Mouse (Mus musculus): ENCODE results near the gene Nwd1. TPM values are rescaled to one million over a fixed set of nuclear protein-coding genes. Genes with fewer than 3 reads are reported as not detected.

Gene Nwd1
- polyA plus RNA-seq, 1 experiment from 2014 or later = not detected

DNA sequence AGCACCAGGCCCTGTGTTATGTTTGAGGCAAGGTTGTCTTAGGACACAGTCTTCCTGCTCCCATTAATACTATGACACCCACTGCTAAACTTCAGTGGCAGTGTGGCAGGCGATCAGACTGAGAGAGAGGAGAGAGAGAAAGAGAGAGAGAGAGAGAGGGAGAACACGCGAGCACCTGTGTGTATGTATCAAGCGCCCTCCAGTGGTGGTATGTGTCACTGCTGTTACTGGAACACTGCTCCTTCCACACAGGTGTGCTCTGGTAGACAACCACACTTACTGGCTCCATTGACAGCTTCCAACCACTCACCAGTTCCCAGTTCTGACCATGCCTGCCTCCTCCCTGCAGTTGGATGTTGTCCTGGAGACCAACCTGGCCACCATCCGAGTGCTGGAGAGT lies 99.5 kb downstream of the Nwd1 start:
- no peak for ATAC-seq (ENCODE audit: insufficient read depth)
- Histone ChIP-seq H3K9me3 (ENCODE audit: low read depth, low read length) (no peaks in the 10 kb centered on the region), H3K27ac (ENCODE audit: low read depth) (no peak overlapping the region), H3K4me1 (ENCODE audit: insufficient read depth) (no peaks in the 10 kb centered on the region), H3K4me2 (no peak overlapping the region), H3K9ac (no peak overlapping the region), H3K36me3 (ENCODE audit: insufficient read depth) (peaks cover 92% of the 10 kb centered on the region), H3K27me3 (ENCODE audit: insufficient read depth, low read length) (no peaks in the 10 kb centered on the region), H3K4me3 (ENCODE audit: low read depth, low read length) (no peak overlapping the region)
- DNase-seq = peak; percentile 62
- TF ChIP-seq CTCF (IDR thresholded peaks at IDR 0.05; ENCODE audit: low read depth) = peak; percentile 80
- 45% methylated on average over 5 of the region's 5 CpGs for WGBS

DNA sequence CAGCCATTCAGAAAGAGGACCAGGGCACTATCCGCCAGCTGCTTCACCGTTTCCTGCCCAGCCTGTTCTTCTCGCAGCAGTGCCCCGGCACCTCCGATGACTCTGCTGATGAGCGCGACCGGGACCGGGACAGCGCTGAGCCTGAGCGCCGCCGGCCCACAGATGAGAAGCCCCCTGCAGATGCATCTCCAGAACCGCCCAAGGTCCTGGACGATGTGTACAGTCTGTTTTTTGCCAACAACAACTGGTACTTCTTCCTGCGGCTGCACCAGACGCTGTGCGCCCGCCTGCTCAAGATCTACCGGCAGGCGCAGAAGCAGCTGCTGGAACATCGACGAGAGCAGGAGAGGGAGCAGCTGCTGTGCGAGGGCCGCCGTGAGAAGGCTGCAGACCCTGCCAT lies 103.3 kb downstream of the Nwd1 start:
- no peaks in the 10 kb centered on the region for H3K27me3 ChIP-seq (ENCODE audit: insufficient read depth, low read length)

DNA sequence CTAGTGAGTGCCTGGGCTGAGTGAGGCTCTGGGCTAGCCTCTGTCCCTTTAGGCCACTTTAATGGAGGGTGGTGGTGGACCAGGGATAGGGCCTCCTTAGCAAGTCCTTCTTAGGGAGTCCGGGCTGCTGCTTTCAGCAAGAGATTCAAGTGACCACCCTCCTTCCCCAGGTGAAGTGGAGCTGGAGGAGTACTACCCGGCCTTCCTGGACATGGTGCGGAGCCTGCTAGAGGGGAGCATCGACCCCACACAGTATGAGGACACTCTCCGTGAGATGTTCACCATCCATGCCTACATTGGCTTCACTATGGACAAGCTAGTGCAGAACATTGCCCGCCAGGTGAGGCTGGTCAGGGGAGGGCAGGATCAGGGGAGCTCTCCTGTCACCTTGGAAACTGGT lies 103.8 kb downstream of the Nwd1 start:
- H3K27me3 ChIP-seq (ENCODE audit: insufficient read depth, low read length) = no peaks in the 10 kb centered on the region
- no peak for TF ChIP-seq CTCF (IDR thresholded peaks at IDR 0.05; ENCODE audit: low read depth)

More for the DNA sequence above, 103.3 kb downstream of the Nwd1 start:
- TF ChIP-seq CTCF (IDR thresholded peaks at IDR 0.05; ENCODE audit: low read depth) = no peak
- Histone ChIP-seq H3K4me1 (ENCODE audit: insufficient read depth) (no peaks in the 10 kb centered on the region), H3K36me3 (ENCODE audit: insufficient read depth) (peaks cover 98% of the 10 kb centered on the region), H3K9me3 (ENCODE audit: low read depth, low read length) (no peaks in the 10 kb centered on the region), H3K9ac (no peak overlapping the region), H3K27ac (ENCODE audit: low read depth) (no peak overlapping the region), H3K4me2 (no peak overlapping the region), H3K4me3 (ENCODE audit: low read depth, low read length) (no peak overlapping the region)
- WGBS = 91% methylated on average over 26 of the region's 26 CpGs
- ATAC-seq (ENCODE audit: insufficient read depth) (no peak), DNase-seq (no peak)

DNA sequence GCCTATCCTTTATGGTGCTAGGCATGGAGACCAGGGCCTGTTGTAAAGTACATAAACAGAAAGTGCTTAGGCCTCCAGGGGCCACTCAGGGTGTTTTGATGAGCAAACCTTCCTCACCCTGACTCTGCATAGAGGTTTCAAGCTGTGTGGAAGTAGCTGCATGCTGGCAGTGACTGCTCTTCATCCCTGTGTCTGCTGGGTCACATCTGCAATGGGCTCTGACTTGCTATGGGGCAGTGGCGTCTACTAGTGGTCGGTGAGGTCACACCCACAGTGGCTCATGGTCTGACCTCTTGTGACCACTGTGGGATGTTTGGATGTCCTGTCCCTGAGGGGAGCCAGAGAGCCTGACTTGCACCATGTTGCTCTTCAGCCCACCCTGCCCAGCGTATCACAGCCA lies 104.6 kb downstream of the Nwd1 start:
- no peak overlapping the region for H3K9ac ChIP-seq
- H3K27me3 ChIP-seq (ENCODE audit: insufficient read depth, low read length) = no peaks in the 10 kb centered on the region
- no peak for TF ChIP-seq CTCF (IDR thresholded peaks at IDR 0.05; ENCODE audit: low read depth)
- no peaks in the 10 kb centered on the region for H3K9me3 ChIP-seq (ENCODE audit: low read depth, low read length)
- ATAC-seq (ENCODE audit: insufficient read depth) (no peak), DNase-seq (no peak)
- no peak overlapping the region for H3K4me2 ChIP-seq
- WGBS = 86% methylated on average over 3 of the region's 3 CpGs
- no peak overlapping the region for H3K4me3 ChIP-seq (ENCODE audit: low read depth, low read length)
- H3K36me3 ChIP-seq (ENCODE audit: insufficient read depth) = peaks cover 94% of the 10 kb centered on the region
- H3K4me1 ChIP-seq (ENCODE audit: insufficient read depth) = no peaks in the 10 kb centered on the region
- no peak overlapping the region for H3K27ac ChIP-seq (ENCODE audit: low read depth)

More for the DNA sequence above, 103.8 kb downstream of the Nwd1 start:
- 92% methylated on average over 6 of the region's 6 CpGs for WGBS
- DNase-seq (no peak), ATAC-seq (ENCODE audit: insufficient read depth) (no peak)
- Histone ChIP-seq H3K4me3 (ENCODE audit: low read depth, low read length) (no peak overlapping the region), H3K4me1 (ENCODE audit: insufficient read depth) (no peaks in the 10 kb centered on the region), H3K9ac (no peak overlapping the region), H3K27ac (ENCODE audit: low read depth) (no peak overlapping the region), H3K4me2 (no peak overlapping the region), H3K9me3 (ENCODE audit: low read depth, low read length) (no peaks in the 10 kb centered on the region), H3K36me3 (ENCODE audit: insufficient read depth) (peaks cover 95% of the 10 kb centered on the region)

DNA sequence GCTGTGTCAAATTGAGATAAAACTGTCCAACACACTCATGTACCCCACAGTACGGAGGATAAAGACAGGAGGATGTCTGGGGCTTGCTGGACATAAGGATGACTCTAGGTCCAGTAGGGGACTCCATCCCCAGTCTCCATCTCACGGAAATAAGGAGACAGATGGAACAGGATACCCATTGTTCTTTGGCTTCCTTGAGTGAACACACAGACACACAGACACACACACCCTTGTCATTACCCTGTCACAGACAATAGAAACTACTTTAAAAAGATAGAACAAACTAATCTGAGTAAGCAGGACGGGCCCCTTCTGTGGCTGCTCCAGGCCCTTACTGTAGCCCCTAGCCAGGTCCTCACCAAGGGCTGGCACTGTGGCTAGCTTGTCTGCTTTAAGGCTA lies 105.8 kb downstream of the Nwd1 start:
- WGBS = 87% methylated on average over 3 of the region's 3 CpGs
- no peak for ATAC-seq (ENCODE audit: insufficient read depth)
- Histone ChIP-seq H3K4me3 (ENCODE audit: low read depth, low read length) (no peak overlapping the region), H3K4me2 (no peak overlapping the region), H3K27ac (ENCODE audit: low read depth) (no peak overlapping the region), H3K36me3 (ENCODE audit: insufficient read depth) (peaks cover 94% of the 10 kb centered on the region), H3K4me1 (ENCODE audit: insufficient read depth) (no peaks in the 10 kb centered on the region), H3K9ac (no peak overlapping the region), H3K9me3 (ENCODE audit: low read depth, low read length) (no peaks in the 10 kb centered on the region), H3K27me3 (ENCODE audit: insufficient read depth, low read length) (no peaks in the 10 kb centered on the region)
- no peak for TF ChIP-seq CTCF (IDR thresholded peaks at IDR 0.05; ENCODE audit: low read depth)
- DNase-seq = no peak

DNA sequence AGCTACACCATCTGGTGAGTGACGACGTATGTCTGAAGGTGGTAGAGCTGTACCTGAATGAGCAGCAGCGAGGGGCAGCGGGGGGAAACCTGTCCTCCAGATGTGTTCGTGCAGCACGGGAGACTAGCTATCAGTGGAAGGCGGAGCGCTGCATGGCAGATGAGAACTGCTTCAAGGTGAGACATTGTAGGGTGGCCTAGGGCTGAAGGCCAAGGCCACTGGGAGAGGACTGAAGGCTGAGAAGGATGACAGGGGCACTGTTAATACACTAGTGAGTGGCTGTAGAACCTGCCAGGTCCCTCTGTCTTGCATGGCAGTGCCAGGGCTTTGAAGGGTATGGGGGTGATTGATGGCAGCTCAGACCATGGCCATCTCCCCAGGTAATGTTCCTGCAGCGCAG lies 106.7 kb downstream of the Nwd1 start:
- Histone ChIP-seq H3K9me3 (ENCODE audit: low read depth, low read length) (no peaks in the 10 kb centered on the region), H3K27ac (ENCODE audit: low read depth) (no peak overlapping the region), H3K27me3 (ENCODE audit: insufficient read depth, low read length) (no peaks in the 10 kb centered on the region), H3K36me3 (ENCODE audit: insufficient read depth) (peaks cover 94% of the 10 kb centered on the region), H3K4me1 (ENCODE audit: insufficient read depth) (no peaks in the 10 kb centered on the region), H3K4me2 (no peak overlapping the region), H3K9ac (no peak overlapping the region), H3K4me3 (ENCODE audit: low read depth, low read length) (no peak overlapping the region)
- ATAC-seq (ENCODE audit: insufficient read depth) = no peak
- no peak for DNase-seq
- no peak for TF ChIP-seq CTCF (IDR thresholded peaks at IDR 0.05; ENCODE audit: low read depth)
- 95% methylated on average over 9 of the region's 9 CpGs for WGBS

DNA sequence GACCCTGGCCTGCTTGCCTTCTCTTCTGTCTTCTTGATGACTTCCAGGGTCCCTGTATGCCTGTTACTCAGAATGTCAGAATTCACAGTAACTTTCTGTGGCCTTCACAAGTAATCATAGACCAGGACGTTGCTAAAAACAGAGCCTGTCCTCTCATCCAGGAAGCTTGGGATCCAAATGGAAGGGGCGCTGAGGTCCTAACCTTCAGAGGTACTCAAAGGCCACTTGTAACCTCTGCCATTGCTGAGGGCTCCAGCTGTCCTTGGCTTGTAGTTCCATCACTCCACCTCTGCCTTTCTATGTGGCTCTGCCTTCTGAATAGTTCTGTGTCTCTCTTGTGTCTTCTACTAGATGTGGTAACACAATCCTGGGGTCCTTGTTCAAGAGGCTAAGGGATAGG lies 107.3 kb downstream of the Nwd1 start:
- Histone ChIP-seq H3K9ac (no peak overlapping the region), H3K4me2 (no peak overlapping the region), H3K36me3 (ENCODE audit: insufficient read depth) (peaks cover 94% of the 10 kb centered on the region), H3K9me3 (ENCODE audit: low read depth, low read length) (no peaks in the 10 kb centered on the region), H3K4me3 (ENCODE audit: low read depth, low read length) (no peak overlapping the region), H3K27ac (ENCODE audit: low read depth) (no peak overlapping the region), H3K4me1 (ENCODE audit: insufficient read depth) (no peaks in the 10 kb centered on the region), H3K27me3 (ENCODE audit: insufficient read depth, low read length) (no peaks in the 10 kb centered on the region)
- 88% methylated on average over 2 of the region's 2 CpGs for WGBS
- DNase-seq (no peak), ATAC-seq (ENCODE audit: insufficient read depth) (no peak)
- TF ChIP-seq CTCF (IDR thresholded peaks at IDR 0.05; ENCODE audit: low read depth) = no peak

DNA sequence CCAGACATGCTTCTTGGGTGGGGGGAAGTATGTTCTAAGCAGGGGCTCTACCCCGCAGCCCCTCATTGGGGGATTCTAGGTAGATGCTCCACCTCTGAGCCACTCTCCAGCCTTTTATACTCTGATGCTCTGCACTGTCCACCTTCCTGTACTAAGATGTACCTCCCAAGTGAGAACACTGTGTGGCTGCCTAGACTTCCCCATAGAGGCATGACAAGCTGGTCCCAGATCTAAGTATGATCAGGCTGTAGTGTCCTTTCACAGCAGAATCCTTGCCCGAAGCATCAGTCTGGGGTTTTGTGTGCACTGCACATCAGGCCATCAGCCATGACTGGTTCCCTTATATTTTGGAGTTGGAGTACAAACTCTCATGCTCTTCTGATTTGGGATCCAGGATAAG lies 109.5 kb downstream of the Nwd1 start:
- DNase-seq (no peak), ATAC-seq (ENCODE audit: insufficient read depth) (no peak)
- Histone ChIP-seq H3K4me2 (no peak overlapping the region), H3K9ac (no peak overlapping the region), H3K9me3 (ENCODE audit: low read depth, low read length) (no peaks in the 10 kb centered on the region), H3K27me3 (ENCODE audit: insufficient read depth, low read length) (no peaks in the 10 kb centered on the region), H3K36me3 (ENCODE audit: insufficient read depth) (peaks cover 76% of the 10 kb centered on the region), H3K4me1 (ENCODE audit: insufficient read depth) (no peaks in the 10 kb centered on the region), H3K27ac (ENCODE audit: low read depth) (no peak overlapping the region), H3K4me3 (ENCODE audit: low read depth, low read length) (no peak overlapping the region)
- TF ChIP-seq CTCF (IDR thresholded peaks at IDR 0.05; ENCODE audit: low read depth) = no peak
- WGBS = 93% methylated on average over 2 of the region's 2 CpGs
